Mouse (Mus musculus) layer of hippocampus, adult 9-11 months (tissue): Measurements from ENCODE around the gene Hist1h1a.
"Not testable (repeated sequence)": the region's sequence is repeated elsewhere in the genome, so short reads cannot be mapped to it uniquely, and the experiment has no call there.

ENCODE experiments used
- DNase-seq: peaks from one replicate; pipeline ENCODE4 v3.0.0; 2022

Gene Hist1h1a

DNA sequence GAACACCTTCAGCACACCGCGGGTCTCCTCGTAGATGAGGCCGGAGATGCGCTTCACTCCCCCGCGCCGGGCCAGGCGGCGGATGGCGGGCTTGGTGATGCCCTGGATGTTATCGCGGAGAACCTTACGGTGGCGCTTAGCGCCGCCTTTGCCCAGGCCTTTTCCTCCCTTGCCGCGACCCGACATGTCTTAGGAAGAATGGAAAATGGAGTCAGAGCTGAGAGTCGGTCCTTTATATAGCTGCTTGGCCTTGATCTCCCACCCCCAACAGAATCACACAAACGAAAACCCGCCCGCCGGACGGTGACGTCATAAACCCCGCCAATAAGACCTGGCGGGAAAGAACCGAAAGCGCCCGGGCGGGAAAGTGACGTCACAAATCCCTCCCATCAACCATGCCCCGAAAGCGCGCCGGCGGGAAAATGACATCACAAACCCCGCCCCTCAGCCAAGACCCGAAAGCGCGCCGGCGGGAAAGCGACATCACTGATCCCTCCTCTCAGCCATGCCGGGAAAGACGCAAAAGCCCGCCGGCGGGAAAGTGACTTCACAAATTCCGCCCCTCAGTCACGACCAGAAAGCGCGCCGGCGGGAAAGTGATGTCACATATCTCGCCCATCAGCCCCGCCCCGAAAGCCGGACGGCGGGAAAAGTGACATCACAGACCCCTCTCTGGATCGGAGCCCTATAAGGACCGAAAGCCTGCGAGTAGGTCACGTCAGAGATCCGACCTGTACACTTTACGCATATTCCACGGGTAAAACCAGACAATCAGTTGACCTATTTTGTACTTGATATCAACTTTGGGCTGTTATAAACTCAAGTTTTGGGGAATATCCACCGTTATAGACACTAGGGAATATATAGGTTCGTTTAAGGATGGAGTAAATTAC, 2.2 kb upstream of the Hist1h1a start, which contains the start of gene Hist1h4a:
Hist1h4a (minus strand) TSS at position 259 of the 893 bp plus-strand sequence.
- peak; percentile 98 for DNase-seq

GRCm38 (mm10) chr13:23761871-23762821, 1.3 kb upstream of the Hist1h1a start, which contains the start of gene Hist1h3a:
Gene Hist1h3a (minus strand): TSS chr13:23762386.
- peak; percentile 74 for DNase-seq

DNA sequence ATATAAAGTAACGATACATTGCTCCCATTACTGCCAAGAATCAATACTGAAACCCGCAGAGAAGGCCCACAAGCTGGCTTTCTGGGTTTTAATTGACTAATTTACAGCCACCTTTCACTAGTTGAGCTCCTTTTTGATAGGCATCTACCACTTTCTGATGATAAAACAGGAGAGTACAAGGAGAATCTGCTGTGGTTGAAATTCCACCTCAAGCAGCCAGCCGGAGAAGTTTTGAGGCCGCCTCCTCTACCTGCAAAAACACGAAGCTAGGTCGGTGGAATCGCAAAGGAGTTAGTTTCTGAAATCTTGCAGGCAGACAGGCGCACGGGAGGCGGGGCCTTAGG, 252 bp upstream of the Hist1h1a start:
- DNase-seq, result no peak

DNA sequence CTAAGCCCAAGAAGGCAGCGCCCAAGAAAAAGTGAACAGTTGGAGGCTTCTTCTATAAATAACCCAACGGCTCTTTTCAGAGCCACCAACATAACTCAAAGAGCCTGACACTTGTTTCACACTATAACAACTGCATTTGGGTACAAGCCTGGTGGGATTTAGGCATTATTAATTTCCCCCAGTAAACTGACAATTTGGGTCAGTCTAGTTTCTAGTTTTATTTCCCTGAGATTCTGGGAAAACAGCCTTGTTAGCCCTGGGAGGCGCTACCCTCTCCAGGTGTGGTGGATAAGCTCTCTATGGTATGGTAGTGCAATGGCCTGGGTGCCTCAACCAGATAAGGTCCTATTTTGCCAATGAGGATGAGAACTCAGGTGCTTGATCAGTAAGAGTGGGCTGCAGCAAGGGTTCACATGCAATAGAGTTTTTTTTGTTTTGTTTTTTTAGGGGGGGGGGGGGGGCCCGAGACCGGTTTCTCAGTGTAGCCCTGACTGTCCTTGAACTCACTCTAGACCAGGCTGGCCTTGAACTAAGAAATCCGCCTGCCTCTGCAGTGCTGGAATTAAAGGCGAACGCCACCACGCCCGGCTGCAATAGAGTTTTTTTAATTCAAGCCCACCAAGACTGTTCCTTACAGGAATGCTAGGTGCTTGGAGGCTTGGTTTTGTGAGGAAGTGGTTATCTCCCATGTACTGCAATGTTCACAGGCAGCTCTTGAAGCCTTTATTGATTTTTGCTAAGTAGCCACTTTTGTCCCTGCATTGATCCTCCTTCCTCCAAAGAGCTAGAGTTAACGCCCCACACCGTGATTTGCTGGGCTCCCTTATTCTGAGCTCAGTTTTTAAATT, 1.1 kb downstream of the Hist1h1a start:
- no peak for DNase-seq

GRCm38 (mm10) chr13:23765172-23765513, 1.7 kb downstream of the Hist1h1a start:
- DNase-seq, result no peak

GRCm38 (mm10) chr13:23766772-23767171, 3.3 kb downstream of the Hist1h1a start:
- DNase-seq, result no peak

DNA sequence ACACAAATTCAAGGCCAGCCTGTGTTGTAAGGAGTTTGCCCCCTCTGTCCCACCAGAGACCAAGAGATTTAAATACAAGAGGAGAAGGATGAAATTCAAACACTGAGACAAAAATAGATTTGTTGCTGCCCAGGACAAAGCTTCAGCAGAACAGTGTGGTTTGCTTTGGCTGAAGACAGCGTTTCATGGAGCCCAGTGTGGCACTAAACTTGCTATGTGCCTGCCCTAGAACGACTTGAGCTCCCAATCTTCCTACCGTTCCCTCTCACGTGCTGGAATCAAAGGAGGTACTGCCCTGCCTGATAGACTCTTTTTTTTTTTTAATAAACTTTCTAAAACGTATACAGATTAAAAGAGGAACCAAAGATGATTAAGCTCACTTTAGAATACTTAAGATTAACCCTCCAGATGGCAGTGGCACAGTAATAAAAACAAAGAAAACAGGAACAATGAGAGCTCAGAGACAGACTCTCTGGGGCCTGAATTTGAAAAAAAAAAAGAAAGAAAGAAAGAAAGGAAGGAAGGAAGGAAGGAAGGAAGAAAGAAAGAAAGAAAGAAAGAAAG, 5.5 kb downstream of the Hist1h1a start:
- DNase-seq, result no peak

DNA sequence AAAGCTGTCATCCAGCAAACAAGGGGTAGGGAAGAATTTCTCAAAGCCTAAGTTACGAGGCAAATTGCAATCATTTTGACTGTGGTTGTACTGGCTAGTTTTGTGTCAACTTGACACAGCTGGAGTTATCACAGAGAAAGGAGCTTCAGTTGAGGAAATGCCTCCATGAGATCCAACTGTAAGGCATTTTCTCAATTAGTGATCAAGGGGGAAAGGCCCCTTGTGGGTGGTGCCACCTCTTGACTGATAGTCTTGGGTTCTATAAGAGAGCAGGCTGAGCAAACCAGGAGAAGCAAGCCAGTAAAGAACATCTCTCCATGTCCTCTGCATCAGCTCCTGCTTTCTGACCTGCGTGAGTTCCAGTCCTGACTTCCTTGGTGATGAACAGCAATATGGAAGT, 6.1 kb downstream of the Hist1h1a start, which contains the start of gene Trim38:
Trim38 (plus strand) TSS at position 301 of the 400 bp plus-strand sequence.
- not testable (repeated sequence) for DNase-seq

GRCm38 (mm10) chr13:23772561-23773313, 9.3 kb downstream of the Hist1h1a start:
- DNase-seq, result peak; percentile 49

GRCm38 (mm10) chr13:23778339-23778738, 14.9 kb downstream of the Hist1h1a start:
- no peak for DNase-seq

GRCm38 (mm10) chr13:23779025-23779424, 15.6 kb downstream of the Hist1h1a start:
- no peak for DNase-seq

GRCm38 (mm10) chr13:23792520-23792919, 29.1 kb downstream of the Hist1h1a start:
- DNase-seq, result peak; percentile 23

- no peak for DNase-seq
Measured at GRCm38 (mm10) chr13:23799405-23799804, 35.9 kb downstream of the Hist1h1a start.

DNA sequence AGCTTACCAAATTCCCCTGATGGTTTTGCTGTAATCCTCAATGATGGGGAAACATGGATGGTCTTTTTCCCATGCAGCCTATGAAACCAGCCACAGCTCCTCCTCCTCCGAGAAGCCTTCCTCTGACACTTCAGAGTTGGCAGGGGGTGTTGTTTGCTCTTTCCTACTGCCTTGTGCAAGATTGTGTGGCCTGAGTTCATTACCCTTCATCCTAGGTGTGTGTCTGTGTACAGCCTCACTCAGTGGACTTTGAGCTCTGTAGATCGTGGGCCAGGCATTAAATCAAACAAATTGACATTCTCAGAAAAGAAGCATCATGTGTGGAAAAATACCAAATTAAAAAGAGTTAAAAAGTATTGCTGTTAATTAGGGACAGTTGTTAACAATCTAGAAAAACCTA, 41.1 kb downstream of the Hist1h1a start:
- DNase-seq, result no peak

DNA sequence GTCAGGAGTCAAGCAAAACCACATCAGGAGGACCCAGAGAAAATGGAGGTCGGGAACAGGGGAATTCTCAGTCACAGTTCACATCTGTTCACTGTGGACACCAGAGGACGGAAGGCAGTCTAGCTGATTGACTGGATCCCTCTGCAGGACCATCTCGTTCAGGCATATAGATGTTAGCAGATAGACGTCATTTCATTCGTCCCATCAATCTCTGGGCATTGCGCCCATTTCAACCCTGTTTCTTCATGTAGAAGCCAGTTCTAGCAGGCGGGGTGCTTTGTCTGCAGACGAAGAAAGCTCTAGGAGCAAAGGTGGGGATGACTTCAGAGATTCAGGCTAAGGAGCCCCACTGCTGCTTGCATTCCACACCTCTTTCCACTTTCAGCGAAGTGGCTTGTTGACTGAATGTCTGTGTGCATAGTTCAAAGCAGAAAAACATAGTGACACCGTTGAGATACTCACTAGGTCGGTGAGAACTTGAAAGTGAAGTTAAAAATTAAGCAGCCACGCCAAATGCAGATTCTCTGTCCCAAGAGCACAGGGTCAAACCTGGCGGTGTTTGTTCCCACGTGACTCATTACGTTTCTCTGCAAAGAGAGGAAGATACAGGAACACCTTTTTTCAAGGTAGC, 43.1 kb downstream of the Hist1h1a start, which contains the start of gene Slc17a2:
Slc17a2 (plus strand) TSS at position 572 of the 631 bp plus-strand sequence.
- DNase-seq, result no peak
